Mouse (Mus musculus): ENCODE data around the gene Clgn.

GRCm38 (mm10) chr8:83389316-83390005 lies at the start of gene Clgn:
- no peak for TF ChIP-seq EP300 (IDR thresholded peaks at IDR 0.05; ENCODE audit: low read depth)
- TF ChIP-seq CTCF (IDR thresholded peaks at IDR 0.05; ENCODE audit: low read depth) = no peak

Data from liver, embryonic 14.5 days (tissue).